Mouse (Mus musculus) lung, embryonic 16.5 days (tissue): ENCODE measurements around the gene Spx. TPM values are rescaled to one million over a fixed set of nuclear protein-coding genes. Genes with fewer than 3 reads are reported as not detected.

Experiments
- ATAC-seq: fragments of 200-750 bp; cut with Nextera tagmentation; 2 replicates; pipeline ENCODE4 v1.8.0; 2017; ENCODE audit warnings: low read depth, mild to moderate bottlenecking, moderate library complexity
- H3K27ac ChIP-seq: fragments of 300-500 bp; sonication (generic); 2 replicates; pipeline ENCODE4 v1.5.1; 2014; ENCODE audit warnings: mild to moderate bottlenecking, control low read depth, low read length
- H3K27me3 ChIP-seq: fragments of 300-500 bp; sonication (generic); 2 replicates; pipeline ENCODE4 v1.6.1; 2014; ENCODE audit warnings: low read depth, low read length, mixed read lengths; ENCODE audit not compliant: control insufficient read depth, insufficient read depth
- H3K36me3 ChIP-seq: fragments of 300-500 bp; sonication (generic); 2 replicates; pipeline ENCODE4 v1.6.1; 2014; ENCODE audit warnings: low read length; ENCODE audit not compliant: control insufficient read depth, insufficient read depth
- H3K4me1 ChIP-seq: fragments of 300-500 bp; sonication (generic); replicated peaks from 2 replicates; pipeline ENCODE4 v1.6.1; 2014; ENCODE audit warnings: low read length, mixed read lengths; ENCODE audit not compliant: control insufficient read depth, insufficient read depth
- H3K4me2 ChIP-seq: fragments of 300-500 bp; sonication (generic); 2 replicates; pipeline ENCODE4 v1.6.1; 2014; ENCODE audit warnings: low read depth, low read length, control low read depth
- H3K4me3 ChIP-seq: fragments of 300-500 bp; sonication (generic); 2 replicates; pipeline ENCODE4 v1.5.1; 2014; ENCODE audit warnings: mild to moderate bottlenecking, low read length, control low read depth
- H3K9ac ChIP-seq: fragments of 300-500 bp; sonication (generic); 2 replicates; pipeline ENCODE4 v1.6.1; 2014; ENCODE audit warnings: low read length, control low read depth
- H3K9me3 ChIP-seq: fragments of 300-500 bp; sonication (generic); 2 replicates; pipeline ENCODE4 v1.6.1; 2016; ENCODE audit warnings: low read length; ENCODE audit not compliant: control insufficient read depth
- WGBS: fragments of 180-500 bp; shearing (Covaris S2); extraction: QIAGEN DNeasy Blood & Tissue Kit; methylation state at CpG from one replicate; pipeline ENCODE4 v1.1.7; 2014; 5-methylcytosine and 5-hydroxymethylcytosine counted together
- polyA plus RNA-seq: library from polyadenylated mRNA; unstranded; fragments of >200 nt; fragmentation: Nextera tagmentation; extraction: Ambion mirVana; gene quantifications from 2 replicates; pipeline ENCODE4 v1.2.1, GENCODE M21; 2015

Gene Spx
- polyA plus RNA-seq, 1 experiment from 2014 or later = 0.49 TPM

DNA sequence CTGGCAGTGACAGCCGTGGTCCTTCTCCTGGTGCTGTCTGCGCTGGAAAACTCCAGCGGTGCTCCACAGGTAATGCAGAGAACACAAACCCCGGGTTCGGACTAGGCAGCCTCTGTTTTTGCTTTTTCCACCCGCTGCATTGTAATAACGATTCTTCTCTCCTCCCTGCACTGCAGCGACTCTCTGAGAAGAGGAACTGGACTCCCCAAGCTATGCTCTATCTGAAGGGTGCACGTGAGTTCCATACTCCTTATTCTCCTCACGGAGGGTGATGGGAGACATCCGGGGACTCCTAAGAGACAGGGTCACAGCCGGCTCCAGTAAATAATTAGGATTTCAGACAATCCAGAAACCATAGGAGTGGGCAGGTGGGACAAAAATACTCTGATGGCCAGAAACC is 604 bp downstream of the Spx start:
- Histone ChIP-seq H3K36me3 (no peaks in the 10 kb centered on the region), H3K27ac (no peak overlapping the region), H3K27me3 (peaks cover 13% of the 10 kb centered on the region), H3K4me1 (0 out of 2 replicates have a peak, but pooled peaks cover 2% of the 10 kb centered on the region), H3K9me3 (no peaks in the 10 kb centered on the region), H3K9ac (no peak overlapping the region), H3K4me2 (no peak overlapping the region), H3K4me3 (no peak overlapping the region)
- WGBS = 13% methylated on average over 12 of the region's 12 CpGs
- ATAC-seq = no peak

DNA sequence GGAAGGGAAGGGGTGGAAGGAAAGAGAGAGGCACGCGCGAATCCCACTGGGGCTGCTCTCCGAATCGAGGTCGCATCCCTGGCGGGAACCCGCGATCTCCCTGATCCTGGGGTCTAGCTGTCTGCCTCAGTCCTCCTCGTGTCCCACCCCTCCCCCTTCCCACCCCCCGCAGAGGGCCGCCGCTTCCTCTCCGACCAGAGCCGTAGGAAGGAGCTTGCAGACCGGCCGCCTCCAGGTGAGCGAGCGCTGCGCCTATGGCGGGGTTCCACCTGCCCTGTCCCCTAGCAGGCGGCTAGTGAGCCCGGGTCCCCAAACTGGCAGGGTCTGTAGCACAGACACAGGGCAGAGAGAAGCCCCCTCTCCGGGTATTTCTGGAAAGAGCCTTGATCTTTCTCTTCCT is 1.4 kb downstream of the Spx start:
- WGBS = 3% methylated on average over 24 of the region's 24 CpGs
- Histone ChIP-seq H3K4me1 (0 out of 2 replicates have a peak, but pooled peaks cover 2% of the 10 kb centered on the region), H3K27me3 (peaks cover 13% of the 10 kb centered on the region), H3K4me2 (peak overlapping the region; percentile 61), H3K27ac (no peak overlapping the region), H3K9ac (peak overlapping the region; percentile 51; the same call in 1 of the 2 replicates), H3K9me3 (no peaks in the 10 kb centered on the region), H3K36me3 (no peaks in the 10 kb centered on the region), H3K4me3 (peak overlapping the region; percentile 33)
- 0 out of 2 replicates have a peak, but pooled peaks have one; percentile 20 for ATAC-seq

DNA sequence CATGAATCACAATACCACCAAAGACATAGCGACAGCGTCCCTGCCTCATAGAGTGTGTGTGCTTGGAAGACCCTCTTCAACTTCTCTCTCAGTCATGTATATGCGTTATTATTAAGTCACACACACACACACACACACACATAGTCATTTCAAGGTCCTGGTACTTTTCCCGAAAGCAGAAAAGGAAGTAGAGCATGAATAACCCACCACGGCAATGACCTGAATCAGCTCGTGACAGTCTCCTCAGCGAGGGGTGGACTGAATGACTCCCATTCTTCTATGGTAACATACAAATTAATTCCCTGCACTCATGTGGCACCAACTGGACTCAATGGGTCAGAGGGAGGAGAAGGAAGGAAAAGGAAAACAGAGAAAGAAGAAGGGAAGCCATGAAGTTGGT is 11.7 kb downstream of the Spx start:
- Histone ChIP-seq H3K4me1 (no peaks in the 10 kb centered on the region), H3K9ac (no peak overlapping the region), H3K4me2 (no peak overlapping the region), H3K36me3 (no peaks in the 10 kb centered on the region), H3K4me3 (no peak overlapping the region), H3K27me3 (no peaks in the 10 kb centered on the region), H3K27ac (no peak overlapping the region), H3K9me3 (no peaks in the 10 kb centered on the region)
- WGBS = 70% methylated on average over 7 of the region's 7 CpGs
- ATAC-seq = no peak

DNA sequence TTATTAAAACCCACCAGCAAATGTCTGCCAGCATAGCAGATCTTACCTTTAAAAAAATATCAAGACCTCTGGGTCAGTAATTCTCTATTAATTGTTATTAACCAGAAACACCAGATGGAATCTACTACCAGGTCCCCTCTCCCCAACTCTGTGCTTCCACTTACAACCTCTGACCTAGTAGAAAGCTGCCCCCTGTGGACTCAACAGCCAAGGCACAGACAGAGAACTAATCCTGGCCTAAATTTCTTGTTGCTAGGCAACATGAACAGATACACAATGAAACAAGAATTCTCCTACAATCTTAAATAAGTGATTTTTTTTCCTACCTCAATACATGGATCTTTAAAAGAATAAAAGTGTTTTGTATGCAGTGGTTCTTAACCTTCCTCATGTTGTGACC is 15.8 kb downstream of the Spx start:
- no peaks in the 10 kb centered on the region for H3K9me3 ChIP-seq
- H3K27ac ChIP-seq = no peak overlapping the region
- no peak overlapping the region for H3K4me3 ChIP-seq
- no peak for ATAC-seq
- no peaks in the 10 kb centered on the region for H3K4me1 ChIP-seq
- H3K9ac ChIP-seq = no peak overlapping the region
- H3K27me3 ChIP-seq = no peaks in the 10 kb centered on the region
- no peaks in the 10 kb centered on the region for H3K36me3 ChIP-seq
- H3K4me2 ChIP-seq = no peak overlapping the region

DNA sequence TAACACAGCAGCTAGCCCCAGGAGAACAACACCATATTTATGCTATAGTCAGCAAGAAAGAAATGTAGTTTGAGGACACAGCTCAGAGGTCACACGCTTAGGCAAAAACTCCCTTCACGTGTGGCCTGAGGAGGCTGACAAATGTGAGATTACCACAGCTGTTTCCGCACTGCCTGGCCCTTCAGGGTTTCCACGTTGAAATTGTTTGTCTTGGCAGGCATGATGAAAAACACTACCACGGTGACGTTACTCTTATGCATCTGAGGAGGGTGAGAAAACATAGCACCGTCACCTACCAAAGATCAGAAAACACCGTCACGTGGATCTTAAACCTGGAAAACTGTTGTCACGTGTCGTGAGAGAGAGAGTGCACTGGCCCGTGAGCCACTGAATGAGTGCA is 38.1 kb downstream of the Spx start:
- no peak overlapping the region for H3K9ac ChIP-seq
- H3K9me3 ChIP-seq = no peaks in the 10 kb centered on the region
- WGBS = 51% methylated on average over 12 of the region's 12 CpGs
- no peak overlapping the region for H3K4me3 ChIP-seq
- H3K27ac ChIP-seq = no peak overlapping the region
- no peak overlapping the region for H3K4me2 ChIP-seq
- no peaks in the 10 kb centered on the region for H3K4me1 ChIP-seq
- ATAC-seq = no peak
- no peaks in the 10 kb centered on the region for H3K36me3 ChIP-seq
- no peaks in the 10 kb centered on the region for H3K27me3 ChIP-seq

DNA sequence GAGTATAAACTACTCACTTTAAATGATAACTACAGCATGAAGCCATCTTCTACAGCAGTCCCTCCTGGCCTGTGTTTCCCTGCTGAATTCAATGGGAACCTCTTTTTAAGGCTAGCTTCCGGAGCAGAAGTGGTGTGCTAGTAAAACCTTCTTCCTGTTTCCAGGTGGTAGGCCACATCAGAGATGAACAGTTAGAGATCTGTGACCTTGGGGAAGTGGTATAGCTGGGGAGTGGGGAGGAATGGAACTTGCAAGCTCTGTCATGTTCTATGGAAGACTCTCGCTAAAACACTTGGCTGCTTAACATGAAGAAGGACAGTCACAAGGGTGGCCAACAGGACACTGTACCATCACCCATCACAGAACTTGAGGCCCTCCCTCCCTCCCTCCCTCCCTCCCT is 40.1 kb downstream of the Spx start:
- H3K9ac ChIP-seq = no peak overlapping the region
- no peak overlapping the region for H3K4me2 ChIP-seq
- no peaks in the 10 kb centered on the region for H3K36me3 ChIP-seq
- WGBS = 66% methylated on average over 2 of the region's 2 CpGs
- H3K4me3 ChIP-seq = no peak overlapping the region
- no peak overlapping the region for H3K27ac ChIP-seq
- ATAC-seq = no peak
- no peaks in the 10 kb centered on the region for H3K27me3 ChIP-seq
- H3K4me1 ChIP-seq = no peaks in the 10 kb centered on the region
- no peaks in the 10 kb centered on the region for H3K9me3 ChIP-seq

DNA sequence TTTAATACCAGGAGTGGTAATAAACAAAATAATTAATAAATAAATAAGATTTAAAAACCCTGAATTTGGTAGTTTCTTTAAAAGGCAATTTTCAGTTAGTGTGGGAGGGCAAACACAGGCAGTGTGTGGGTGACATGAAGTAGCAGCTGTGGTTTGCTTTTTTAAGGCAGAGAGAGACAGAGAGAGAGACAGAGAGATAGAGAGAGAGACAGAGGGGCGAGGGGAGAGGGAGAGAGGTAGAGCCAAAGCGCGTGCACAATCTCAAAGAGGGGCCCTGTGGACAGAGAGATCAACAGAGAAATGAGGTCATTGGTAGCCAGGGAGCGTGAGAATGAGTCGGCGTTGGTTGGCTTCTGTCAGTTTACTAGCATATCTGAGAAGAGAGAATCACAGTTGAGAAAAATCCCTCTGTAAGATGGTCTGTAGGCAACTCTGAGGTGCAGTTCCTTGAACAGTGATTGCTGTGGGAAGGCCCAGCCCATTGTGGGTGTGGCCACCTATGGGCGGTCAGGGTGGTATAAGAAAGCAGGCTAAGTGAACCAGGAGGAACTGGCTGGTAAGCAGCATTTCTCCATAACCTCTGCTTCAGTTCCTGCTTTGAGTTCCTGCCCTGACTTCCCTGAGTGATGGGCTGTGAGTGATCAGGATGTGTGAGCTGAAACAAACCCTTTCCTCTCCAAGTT is 42.2 kb downstream of the Spx start:
- Histone ChIP-seq H3K9me3 (no peaks in the 10 kb centered on the region), H3K4me1 (no peaks in the 10 kb centered on the region), H3K4me3 (no peak overlapping the region), H3K27ac (no peak overlapping the region), H3K27me3 (no peaks in the 10 kb centered on the region), H3K4me2 (no peak overlapping the region), H3K36me3 (no peaks in the 10 kb centered on the region), H3K9ac (no peak overlapping the region)
- no peak for ATAC-seq
- WGBS = 58% methylated on average over 7 of the region's 7 CpGs

DNA sequence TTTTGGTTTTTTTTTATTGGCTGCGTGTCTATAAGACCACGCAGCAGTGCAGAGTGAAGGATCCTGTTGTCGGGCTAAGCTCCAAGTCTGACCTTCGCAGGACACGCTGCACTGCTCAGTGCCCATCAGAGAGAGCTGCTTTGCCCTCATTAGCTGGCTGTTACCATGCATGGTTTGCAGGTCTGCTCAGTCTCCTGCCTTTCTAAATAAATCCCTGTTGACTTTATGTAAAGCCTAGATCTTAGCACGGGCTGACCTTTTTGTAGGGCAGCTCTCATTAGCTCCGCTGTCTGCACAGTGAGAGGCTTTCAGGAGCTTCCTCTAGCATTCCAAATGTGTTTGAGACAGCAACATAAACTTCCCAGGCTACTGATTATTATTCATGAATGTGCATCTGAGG is 44.8 kb downstream of the Spx start:
- Histone ChIP-seq H3K4me3 (no peak overlapping the region), H3K9ac (no peak overlapping the region), H3K27ac (no peak overlapping the region), H3K9me3 (no peaks in the 10 kb centered on the region), H3K4me1 (no peaks in the 10 kb centered on the region), H3K4me2 (no peak overlapping the region), H3K27me3 (no peaks in the 10 kb centered on the region), H3K36me3 (no peaks in the 10 kb centered on the region)
- no peak for ATAC-seq
- 57% methylated on average over 7 of the region's 7 CpGs for WGBS

DNA sequence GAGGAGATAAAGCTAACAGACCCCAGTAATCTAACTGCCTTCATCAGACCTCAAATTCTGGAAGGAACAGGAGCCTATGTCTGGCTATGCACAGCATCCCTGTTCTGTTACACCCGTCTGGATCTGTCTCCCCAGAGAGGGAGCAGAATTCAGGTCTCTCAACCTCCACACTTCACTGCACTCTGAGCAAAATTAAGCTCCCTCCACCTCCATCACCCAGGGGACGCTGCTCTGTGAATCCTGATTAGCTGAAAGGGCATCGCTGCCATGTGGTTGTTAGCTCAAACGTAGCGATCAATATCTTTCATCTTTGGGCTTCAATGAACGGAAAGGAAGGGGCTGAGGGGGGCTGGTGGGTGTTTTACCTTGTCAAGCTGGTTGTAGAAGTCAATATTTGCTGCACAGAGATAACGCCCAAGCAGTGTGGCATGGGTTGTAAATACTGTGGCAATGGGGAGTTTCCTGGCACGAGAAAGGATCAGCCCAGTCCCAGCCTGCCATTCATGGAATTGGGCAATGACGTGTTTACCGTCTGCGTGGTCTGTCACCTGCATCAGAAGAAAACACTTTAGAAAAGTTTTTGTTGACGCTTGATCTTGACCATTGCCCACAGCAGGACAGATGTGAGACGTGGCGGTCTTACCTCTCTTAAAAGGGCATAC is 45.9 kb downstream of the Spx start:
- H3K4me2 ChIP-seq = no peak overlapping the region
- WGBS = 53% methylated on average over 14 of the region's 14 CpGs
- H3K27me3 ChIP-seq = no peaks in the 10 kb centered on the region
- no peaks in the 10 kb centered on the region for H3K4me1 ChIP-seq
- no peak for ATAC-seq
- no peaks in the 10 kb centered on the region for H3K9me3 ChIP-seq
- no peak overlapping the region for H3K27ac ChIP-seq
- H3K4me3 ChIP-seq = no peak overlapping the region
- no peak overlapping the region for H3K9ac ChIP-seq
- no peaks in the 10 kb centered on the region for H3K36me3 ChIP-seq
